Mouse (Mus musculus) olfactory bulb, adult 2 months (tissue): ENCODE results near the gene Ap1s2.

Experiments
- CTCF ChIP-seq: fragments of 200-500 bp; IDR thresholded peaks from 2 replicates; pipeline ENCODE4 v1.5.1; 2012; ENCODE audit warnings: low read depth, mild to moderate bottlenecking, low read length, moderate library complexity; ENCODE audit not compliant: insufficient read depth
- POLR2A ChIP-seq: fragments of 200-500 bp; IDR thresholded peaks from 2 replicates; pipeline ENCODE4 v1.6.1; 2012; ENCODE audit warnings: mild to moderate bottlenecking, low read depth, low read length, moderate library complexity; ENCODE audit not compliant: insufficient read depth

- TF ChIP-seq POLR2A = peak; percentile 72
- no peak for TF ChIP-seq CTCF
Measured at GRCm38 (mm10) chrX:163958467-163958875, 49.7 kb downstream of the Ap1s2 start, which contains the start of gene Zrsr2.
